Mouse (Mus musculus): ENCODE measurements at regions not wholly inside any gene's neighbourhood (a gene's known extent, or its start where the extent isn't known, plus 50 kb on each side); places are given as distances from the start of the nearest gene placed in this dataset.

DNA sequence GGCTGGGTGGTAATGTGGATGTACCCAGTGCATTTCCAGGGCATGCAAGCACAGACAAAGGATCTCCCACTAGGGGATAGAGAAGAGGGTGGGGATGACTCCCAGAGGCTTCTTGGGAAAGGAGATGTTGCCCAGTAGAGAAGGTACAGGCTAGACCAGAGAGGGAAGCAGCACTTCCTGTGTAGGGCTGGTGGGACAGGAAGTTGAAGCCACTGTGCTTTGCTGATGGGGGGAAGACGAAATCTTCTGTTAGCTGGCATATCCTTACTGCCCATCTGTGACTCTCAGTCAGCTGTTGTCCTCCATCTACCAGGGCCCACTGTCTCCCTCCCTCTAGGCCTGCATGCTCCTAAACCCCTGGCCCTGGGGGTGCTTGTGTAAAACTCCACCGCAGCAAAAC lies 180.2 kb downstream of the Wdr11 start:
- no peak for DNase-seq

DNA sequence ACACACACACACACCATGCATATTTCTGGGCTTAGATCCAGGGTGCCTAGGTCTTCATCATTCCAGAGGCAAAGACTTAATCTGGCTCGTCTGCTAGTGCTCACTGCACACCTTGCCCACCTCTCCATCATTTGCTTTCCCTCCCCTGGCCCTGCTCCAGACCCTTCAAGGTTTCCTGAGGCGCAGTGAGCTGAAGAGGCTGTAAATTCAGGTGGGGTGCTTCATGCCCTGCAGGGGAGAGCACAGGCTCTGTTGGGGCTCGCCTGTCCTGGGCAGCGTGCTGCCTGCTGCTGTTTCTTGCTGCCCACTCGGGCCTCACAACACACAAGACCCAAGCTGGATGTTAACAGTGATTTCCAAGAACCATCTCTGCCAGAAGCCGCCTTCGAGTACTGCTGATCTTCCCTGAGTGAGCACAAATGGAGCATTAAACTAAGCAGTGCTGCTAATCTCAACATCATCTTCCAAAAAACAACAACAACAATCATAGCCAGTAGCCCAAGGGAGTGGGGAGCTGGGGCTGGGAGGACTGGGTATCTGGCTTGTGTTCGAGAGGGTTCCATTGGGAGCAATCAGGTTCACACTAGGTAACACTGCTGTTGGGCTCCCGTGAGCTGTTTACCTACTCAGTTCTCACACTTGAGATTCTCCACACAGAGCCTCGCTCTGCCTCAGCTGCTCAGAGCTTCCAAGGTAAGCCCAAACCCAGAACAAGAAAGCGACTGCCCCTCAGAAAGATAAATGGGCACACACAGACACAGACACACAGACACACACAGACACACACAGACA lies 181.1 kb downstream of the Wdr11 start:
- DNase-seq, result no peak

DNA sequence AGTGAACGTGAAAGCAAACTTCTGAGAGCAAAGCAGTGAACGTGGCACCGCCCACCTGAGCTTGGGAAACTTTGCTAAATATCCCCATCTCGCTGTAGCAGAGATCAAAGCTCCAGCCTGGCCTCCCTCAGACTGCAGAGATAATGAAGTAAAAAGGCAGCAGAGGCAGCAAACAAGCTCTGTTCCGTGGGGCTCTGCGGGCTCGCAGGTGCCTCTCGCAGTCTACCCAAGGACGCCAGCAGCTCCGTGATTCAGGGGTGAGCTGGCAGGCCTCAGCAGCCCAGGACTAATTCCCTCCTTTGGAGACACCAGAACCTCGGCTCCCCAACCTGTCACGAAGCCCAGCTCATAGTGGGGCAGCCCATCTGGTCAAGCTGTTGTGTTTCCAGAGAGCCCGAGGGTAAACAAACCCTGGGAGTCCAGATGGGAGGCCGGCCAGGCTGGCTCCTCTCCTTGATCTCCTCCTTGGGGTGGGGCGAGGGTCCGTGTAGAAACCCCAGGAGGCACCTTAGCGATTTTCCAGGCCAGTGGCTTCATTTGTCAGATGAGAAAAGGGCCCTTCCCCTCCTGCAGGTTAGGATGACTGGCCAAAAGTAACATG lies 182.7 kb downstream of the Wdr11 start:
- DNase-seq, result peak; percentile 61

DNA sequence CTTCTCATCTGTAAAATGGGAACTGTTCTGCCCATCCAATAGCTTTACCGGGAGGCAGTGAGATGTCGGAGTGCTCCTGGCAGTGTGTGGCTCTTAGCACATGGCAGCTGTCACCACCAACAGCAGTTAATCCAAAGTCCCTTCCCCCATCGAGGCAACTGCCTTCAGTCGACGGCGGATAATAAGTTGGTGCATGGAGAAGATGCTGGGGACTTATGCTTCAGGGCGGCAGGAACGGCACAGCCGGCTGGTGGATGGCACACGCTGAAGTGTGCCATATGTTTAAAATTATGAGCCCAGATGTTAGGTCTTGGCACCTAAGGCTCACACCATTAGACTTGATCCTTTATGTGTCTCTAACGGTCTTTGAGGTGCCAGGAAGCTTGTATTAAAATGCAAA lies 183.5 kb downstream of the Wdr11 start:
- DNase-seq, result no peak

DNA sequence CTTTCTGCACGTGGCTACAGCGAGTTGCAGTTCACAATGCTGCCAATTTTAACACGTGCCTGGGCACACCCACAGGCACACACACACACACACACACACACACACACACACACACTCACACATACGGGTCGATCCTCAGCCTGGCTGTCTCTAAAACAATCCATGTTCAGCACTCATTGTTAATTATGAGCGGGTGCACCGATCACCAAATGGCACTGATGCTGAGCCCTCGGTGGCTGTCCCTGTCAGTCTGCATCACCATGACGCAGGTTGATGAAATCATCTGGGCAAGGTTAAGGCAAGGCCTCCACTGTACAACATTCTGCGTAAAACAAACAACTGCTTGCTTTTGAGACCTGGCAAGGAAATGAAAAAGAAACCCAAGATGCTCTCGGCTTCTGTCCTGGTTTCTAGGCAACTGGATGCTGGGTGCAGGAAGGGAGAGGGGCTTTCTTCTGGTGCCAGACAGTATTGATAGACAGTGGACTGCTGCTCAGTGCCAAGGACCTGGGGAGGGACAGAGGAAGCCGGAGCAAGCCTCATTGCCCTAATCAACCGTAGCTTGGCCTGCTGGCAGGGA lies 187.3 kb downstream of the Wdr11 start:
- peak; percentile 71 for DNase-seq

DNA sequence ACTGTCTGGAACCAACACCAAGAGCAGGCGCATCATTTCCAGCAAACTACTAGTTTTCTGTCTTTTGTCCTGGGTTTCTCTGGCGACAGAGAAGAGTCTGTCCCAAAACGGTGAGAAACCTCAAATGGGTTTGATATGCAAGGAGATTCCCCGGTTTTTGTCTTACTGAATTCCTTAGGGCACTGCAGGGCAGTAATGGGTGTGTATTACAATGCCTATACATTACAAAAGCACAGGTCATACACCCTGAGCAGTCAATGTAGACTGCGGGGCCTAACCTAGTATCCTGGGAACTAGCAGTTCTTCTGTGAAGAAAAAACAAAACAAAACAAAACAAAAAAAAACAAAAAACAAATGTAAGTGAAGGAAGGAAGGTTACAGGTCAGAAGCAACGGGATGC lies 188.3 kb downstream of the Wdr11 start:
- DNase-seq, result no peak

DNA sequence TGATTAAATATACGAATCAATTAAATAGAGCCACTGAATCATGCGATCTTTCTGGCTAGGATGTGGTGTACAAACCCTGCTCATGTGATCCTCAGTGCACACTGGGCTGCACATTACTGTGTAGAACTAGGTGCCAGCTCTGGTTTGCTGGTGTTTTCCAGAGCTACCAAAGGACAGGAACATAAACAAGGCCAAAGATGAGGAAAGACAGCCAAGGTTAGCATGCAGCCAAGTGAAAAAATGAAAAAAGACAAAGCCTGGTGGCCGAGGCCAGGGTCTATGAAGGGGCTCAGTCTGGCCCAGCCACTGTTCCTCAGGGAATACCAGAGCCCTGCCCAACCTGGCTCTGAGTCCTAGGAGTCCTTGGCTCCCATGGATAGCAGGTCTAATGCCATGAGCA lies 190.1 kb downstream of the Wdr11 start:
- DNase-seq, result peak; percentile 67

DNA sequence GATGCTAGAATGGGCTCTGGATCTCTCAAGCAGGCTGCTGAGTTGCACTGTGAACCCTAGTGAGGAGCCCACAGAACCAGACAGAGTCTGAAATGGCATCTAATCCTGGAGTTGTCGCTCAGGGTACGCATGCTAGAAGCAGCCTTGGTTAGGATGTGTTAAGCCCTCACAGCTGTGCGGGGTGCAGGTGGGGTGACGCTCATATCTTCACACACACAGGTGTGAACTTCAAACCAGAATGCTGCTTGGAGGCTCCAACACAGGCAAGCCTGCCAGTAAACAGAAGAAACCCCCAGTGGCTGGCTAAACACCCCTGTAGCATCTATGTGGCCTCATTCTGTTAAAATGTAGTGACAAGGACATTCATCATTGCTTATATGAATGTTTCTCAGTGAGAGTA lies 193.3 kb downstream of the Wdr11 start:
- DNase-seq, result no peak

DNA sequence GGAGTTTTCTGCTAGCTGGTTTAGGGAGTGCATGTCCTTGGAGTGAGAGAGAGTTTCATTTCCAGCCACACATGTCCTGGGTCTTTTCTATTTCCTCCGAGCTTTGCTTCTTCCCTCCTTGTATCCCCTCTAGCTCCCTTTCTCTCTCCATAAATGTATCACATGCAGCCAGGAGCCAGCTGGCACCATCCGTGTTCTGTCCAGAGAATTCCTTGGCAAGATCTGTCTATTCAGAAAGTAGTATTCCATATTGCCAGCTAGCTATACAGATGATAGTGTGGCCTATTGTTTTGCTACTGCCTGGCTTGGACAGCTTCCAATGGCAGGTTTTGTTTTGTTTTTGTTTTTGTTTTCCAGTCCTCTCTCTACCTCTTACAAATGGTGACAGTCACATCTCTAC lies 195.3 kb downstream of the Wdr11 start:
- DNase-seq, result no peak

DNA sequence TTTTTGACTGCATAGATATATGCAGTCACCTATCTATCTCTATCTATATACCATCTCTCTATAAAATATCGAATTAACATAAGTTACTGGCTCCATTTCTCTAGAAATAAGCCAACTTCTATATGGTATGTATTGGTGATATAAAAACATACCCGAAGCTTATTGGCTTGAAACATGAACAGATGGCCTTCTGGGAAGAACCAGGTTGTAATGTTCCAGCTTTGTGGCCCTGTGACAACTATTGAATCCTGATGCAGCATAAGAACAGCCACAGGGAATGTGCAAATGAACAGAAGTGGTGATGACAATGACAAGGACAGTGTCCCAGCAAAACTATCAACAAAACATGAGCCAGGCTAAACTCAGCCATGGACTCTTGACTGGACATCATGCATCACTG lies 196.1 kb downstream of the Wdr11 start:
- no peak for DNase-seq

DNA sequence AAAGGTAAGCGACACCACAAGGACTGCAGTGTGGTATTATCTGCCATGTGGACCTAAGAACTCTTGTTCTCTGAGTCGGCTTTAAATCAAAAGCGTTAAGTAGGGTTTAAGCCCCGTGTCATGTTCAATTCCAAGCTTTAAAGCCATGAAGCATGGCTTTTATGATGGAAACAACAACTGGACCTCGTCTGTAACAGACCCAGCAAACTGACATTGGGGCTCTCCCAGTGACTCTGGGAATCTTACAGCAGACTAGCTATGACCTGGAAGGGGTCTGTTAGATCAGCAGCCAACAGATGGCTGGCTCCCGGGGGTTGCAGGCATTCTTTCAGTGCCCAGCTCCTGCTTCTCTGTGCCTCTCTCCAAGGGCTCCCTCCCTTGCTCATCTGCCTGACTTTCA lies 197.8 kb downstream of the Wdr11 start:
- DNase-seq, result no peak

DNA sequence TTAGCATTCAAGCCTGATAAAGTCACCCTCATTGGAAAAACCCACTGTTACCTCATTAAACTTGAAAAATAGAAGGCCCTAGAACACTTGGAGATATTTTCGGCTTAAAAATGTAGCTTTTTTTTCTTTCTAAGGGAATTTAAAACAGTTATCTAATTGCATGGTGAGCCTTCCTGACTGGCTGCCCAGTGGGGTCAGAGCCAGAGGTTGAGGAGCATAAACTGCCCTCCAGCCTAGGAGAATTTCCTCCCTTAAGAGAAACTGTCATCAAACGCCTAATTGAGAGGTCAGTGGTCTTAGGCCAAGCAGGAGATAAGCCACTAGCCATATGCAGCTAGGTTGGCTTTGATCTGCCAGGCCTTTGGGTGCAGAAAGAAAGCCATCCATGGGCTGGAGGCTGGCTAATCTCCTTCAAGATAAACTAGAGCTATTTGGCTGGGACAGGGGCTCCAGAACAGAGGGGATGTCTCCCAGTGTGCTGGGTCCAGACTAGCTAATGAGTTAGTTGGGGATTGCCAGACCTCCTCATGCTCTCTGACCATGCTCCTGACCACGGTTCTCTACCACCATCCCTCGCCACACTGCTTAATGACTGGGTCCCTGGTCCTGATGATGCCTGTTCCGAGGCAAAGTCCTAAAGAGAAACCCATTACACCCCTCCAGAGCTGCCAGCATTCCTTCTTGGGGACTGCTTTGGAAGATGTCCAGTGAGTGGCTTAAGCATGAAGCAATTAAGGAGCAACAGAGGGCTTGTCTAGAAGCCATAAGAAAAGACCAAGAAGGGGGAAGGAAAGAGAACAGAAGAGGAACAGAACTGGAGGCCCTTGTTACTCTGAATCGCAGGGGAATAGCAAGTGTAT lies 199.2 kb downstream of the Wdr11 start:
- no peak for DNase-seq

DNA sequence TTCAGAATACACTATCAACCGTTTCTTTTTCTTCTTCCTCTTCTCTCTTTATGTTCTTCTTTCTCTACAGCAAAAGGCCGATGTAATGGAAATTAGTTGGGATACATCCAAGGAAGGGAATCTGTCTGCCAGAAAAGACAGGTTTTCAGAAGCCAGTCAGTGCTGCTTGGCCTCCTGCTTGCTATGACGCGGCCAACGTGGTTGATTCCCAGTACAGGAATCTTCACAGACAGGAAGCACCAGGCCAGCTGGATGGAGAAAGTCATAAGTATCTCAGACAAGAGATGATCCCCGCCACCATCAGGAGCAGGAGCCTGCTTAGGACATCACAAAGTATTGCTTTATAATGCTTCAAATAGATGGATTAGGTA lies 199.8 kb downstream of the Wdr11 start:
- DNase-seq, result no peak

DNA sequence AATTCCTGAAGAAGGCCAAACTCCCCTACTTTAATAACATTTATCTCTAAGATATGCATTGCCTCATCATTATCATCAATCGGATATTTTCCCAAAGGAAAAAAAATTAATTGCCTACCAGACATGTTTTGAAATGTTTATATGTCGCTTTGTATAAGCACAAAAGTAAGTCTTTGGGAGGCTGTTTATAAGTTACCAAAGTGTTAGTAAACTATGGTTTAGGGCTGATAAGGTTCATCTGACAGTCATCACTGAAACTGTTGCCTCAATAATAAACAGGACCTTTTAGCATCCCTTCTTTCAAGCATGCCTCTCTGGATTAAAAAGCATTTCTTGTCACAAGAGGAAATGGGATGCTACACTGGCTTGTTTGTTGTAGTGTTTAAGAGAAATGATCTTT lies 202.1 kb downstream of the Wdr11 start:
- no peak for DNase-seq

DNA sequence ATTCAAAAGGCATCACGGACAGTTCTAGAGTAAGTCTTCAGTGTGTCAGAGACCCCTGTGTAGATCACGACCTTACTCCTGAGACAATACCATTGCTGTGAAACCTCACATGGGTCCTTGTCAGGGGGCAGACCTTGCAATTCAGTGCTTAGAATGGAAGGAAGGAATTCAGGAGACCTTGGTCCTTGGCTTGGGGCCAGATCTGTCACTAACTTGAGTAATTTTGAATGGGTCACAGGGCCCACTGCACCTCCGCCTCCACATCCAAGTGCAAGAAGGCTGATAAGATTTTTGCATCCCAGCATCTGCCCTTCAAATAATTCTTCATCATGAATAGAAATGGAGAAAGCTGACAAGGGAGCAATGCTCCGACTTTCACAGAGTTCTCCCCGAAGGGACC lies 202.6 kb downstream of the Wdr11 start:
- peak; percentile 70 for DNase-seq

DNA sequence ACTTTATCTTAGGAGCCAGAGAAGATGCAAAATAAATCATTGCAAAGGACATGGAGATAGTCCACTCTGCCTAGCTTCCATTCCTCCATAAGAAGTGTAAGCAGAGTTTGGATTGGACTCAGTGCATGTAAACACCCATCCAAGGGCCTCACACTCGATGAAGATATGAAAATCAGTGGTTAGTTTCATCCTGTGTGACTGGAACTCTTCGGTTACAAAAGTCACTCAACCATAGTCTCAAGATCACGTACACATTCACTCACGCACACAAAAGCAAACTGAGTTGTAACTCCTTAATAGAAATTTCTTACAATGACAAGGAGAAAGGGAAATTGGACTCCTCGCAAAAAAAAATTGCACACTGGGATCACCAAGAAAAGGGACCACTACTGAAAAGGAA lies 206.9 kb downstream of the Wdr11 start:
- DNase-seq, result no peak

DNA sequence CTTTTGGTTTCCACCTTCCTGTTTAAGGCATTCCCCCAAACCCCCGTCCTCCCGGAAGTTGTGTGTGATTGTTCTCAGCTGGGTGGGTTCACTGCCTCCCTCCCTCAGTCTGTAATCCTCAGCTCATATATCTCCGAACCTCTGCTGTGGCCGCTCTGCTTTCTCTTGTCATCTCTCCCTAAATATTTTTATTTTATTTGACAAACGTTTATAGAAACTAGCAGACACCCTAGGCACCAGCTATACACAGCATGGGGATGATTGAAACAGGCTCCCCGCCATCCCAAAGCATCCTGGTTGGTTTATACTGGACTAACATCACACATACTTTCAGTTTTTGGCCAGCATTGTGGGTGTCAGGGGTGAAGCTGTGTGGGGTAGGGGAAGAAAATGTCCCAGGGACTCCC lies 208.8 kb downstream of the Wdr11 start:
- DNase-seq, result no peak

DNA sequence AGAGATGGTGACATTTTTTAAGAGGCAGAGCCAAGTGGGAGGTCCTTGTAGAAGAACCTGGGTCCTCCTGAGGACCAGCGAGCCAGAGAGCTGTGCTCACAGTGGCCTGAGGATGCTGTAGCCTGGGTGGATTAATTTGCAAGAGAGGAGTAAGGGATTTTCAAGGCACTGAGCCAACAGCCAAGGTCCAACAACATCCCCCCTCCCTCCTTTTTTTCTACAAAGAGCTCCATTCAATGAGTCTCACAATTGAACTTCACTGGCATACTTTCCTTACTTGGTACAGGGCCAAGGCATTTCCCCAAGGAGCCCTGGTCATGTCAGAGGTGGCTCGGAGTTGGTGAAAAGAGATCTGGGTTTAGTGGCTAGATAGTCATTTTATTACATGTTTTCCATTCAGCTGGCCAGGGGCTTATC lies 209.8 kb downstream of the Wdr11 start:
- peak; percentile 64 for DNase-seq

DNA sequence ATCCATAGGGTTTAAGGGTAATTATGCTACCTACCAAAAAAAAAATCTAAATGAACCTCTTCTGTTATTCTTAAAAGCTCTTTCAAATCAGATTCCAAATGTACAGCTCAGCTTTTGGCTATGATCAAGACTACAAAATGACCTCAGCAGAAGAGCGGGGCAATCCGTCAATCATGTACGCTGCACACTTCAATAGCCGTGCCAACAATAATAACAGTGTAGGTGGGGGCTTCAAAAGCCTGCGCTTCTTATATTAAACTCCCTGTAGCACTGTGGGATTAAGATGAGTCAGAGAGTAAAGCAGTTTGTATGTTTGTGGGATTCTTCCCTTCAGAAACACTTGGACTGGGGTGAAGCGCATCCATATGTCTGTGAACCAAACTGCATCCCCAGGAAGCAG lies 210.5 kb downstream of the Wdr11 start:
- no peak for DNase-seq

DNA sequence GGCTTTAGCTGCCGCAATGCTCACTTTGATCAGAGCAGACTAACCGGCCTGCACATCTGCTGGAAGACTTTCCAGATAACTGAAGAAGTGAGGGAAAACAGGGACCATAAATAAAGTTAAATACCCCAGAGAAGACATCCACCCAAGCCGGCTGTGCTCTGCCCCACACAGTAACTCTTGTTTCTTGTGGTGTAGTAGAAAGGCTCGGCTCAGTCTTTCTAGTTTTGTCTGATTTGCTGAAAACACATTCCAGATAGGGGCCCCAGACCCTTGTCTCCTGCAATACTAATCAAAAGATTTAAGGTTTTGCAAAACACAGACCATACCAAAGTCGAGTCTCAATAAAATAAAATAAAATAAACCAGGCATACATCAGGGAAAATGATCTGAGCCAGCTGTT lies 213.7 kb downstream of the Wdr11 start:
- no peak for DNase-seq

DNA sequence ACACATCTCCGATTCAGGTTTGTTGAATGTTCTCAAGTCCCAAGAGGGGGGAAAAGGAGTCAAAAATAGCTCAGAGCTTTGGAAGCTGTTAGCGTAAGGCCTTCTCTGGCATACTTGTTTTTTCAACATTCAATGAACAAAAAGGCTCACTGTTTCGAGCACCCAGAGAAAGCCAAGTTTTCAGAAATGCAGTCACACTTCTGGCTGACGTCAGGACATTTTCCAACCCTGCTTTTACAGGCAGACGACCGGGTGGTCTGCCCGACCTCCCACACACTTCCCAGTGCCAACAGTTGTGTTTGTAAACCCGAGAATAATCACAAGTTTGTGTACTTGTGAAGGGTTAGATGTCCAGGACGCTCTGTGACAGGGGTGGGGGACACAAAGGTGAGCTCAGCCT lies 218.5 kb downstream of the Wdr11 start:
- no peak for DNase-seq

DNA sequence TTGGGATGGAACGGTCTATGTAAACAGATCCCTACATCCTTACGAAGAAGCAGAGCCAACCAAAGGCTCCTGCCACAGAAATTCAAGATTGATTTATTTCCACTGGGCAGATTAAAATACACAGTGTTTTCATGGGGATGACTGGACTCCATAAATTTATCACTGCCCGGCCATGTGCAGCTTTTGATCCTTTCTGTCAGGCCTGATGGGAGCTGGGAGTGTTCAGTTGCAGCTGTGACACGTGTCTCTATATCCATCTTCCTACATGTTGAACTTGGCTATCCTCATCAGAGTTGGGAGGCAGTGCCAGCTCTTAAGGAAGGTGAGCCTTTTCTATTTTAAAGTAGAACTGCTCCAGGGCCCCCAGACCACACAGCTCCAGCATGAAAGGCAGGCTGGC lies 218.9 kb downstream of the Wdr11 start:
- DNase-seq, result no peak

Measured in adrenal gland, postnatal 14 days (tissue).